9 mouse cellular contexts compared by ENCODE assay signal in the genomic region with DNA sequence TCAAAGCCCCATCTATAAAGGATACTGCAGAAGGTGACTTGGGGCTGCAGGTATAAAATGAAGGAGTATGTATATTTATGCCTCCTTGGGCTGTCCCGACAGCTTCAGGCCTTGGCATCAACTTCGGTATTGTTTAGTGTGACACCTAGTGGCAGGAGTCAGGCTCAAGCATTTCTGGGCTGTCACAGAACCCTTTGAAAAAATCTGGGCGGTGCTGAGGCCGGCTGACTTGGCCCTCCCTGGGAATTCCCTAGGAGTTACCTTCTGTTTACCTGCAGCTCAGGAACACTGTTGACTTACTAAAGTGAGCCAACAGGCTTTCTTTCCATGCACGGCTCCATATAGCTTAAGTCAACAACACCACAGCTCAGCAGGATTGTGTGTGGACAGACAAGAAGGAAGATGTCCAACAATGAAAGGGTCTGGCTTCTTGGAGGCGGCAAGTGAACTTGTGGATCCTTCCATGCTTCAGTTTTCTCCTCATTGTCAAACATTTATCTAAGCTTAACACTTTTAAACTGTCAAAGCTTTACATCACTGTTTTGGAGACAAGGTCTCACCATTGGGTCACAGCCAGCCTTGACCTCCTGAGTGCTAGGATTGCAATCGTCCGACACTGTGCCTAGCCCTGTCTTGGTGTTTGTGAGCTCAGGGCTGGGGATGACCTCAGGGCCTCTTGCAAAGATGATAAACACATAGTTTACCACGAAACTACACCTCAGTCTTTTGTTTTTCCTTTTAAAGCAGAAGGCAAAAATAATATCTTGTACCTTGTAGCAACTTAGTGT. TPM values are rescaled to one million over a fixed set of nuclear protein-coding genes. Genes with fewer than 3 reads are reported as not detected.
DNase-seq lines count a peak whose midpoint lies in the region; ATAC-seq and TF ChIP-seq lines count a peak whose summit lies in the region.
"Had no signal": no experiment of that assay in that cellular context is flagged by ENCODE, and none has a peak within 500 bp of the region (broad histone marks: within the 10 kb centered on the region; RNA-seq: fewer than 3 reads in every experiment).

No protein-coding gene starts in this region.

- H3K4me3 ChIP-seq in intestine, postnatal 0 days (ENCODE audit: low read depth, low read length), result no peak overlapping the region
- no peak overlapping the region for H3K4me3 ChIP-seq in intestine, embryonic 16.5 days (ENCODE audit: low read length)
- no peak overlapping the region for H3K4me3 ChIP-seq in ES-Bruce4 (ENCODE audit: low read depth, low read length)
- H3K4me3 ChIP-seq: embryonic facial prominence, embryonic 13.5 days had no signal

- H3K9ac ChIP-seq in intestine, postnatal 0 days (ENCODE audit: low read depth, low read length), result no peak overlapping the region
- no peak overlapping the region for H3K9ac ChIP-seq in intestine, embryonic 16.5 days (ENCODE audit: low read depth, low read length)
- H3K9ac ChIP-seq in ES-Bruce4 (ENCODE audit: low read depth, poor library complexity, severe bottlenecking), result no peak overlapping the region
- H3K9ac ChIP-seq: embryonic facial prominence, embryonic 13.5 days had no signal

- H3K27ac ChIP-seq in intestine, postnatal 0 days (ENCODE audit: low read depth, low read length), result no peak overlapping the region
- no peak overlapping the region for H3K27ac ChIP-seq in intestine, embryonic 16.5 days (ENCODE audit: low read length)
- H3K27ac ChIP-seq in ES-Bruce4 (ENCODE audit: insufficient read depth, low read length), result peak overlapping the region; percentile 84
- H3K27ac ChIP-seq: embryonic facial prominence, embryonic 13.5 days had no signal

- H3K36me3 ChIP-seq in intestine, postnatal 0 days (ENCODE audit: control insufficient read depth, insufficient read depth), result peaks cover 8% of the 10 kb centered on the region
- peaks cover 4% of the 10 kb centered on the region for H3K36me3 ChIP-seq in intestine, embryonic 16.5 days (ENCODE audit: control insufficient read depth, insufficient read depth, low read length)
- peaks cover 6% of the 10 kb centered on the region for H3K36me3 ChIP-seq in ES-Bruce4 (ENCODE audit: control insufficient read depth, insufficient read depth, low read length, poor library complexity, severe bottlenecking)

- H3K9me3 ChIP-seq in intestine, postnatal 0 days (ENCODE audit: control insufficient read depth), result no peaks in the 10 kb centered on the region
- no peaks in the 10 kb centered on the region for H3K9me3 ChIP-seq in intestine, embryonic 16.5 days (ENCODE audit: control insufficient read depth, low read length)
- no peaks in the 10 kb centered on the region for H3K9me3 ChIP-seq in ES-Bruce4 (replicated peaks; ENCODE audit: control insufficient read depth, insufficient read depth, low read length, poor library complexity, severe bottlenecking)
- H3K9me3 ChIP-seq: embryonic facial prominence, embryonic 13.5 days had no signal

- no peaks in the 10 kb centered on the region for H3K4me1 ChIP-seq in intestine, postnatal 0 days (replicated peaks; ENCODE audit: control insufficient read depth, insufficient read depth, low read length)
- H3K4me1 ChIP-seq in intestine, embryonic 16.5 days (ENCODE audit: control insufficient read depth, insufficient read depth, low read length), result peaks cover 17% of the 10 kb centered on the region
- peaks cover 12% of the 10 kb centered on the region for H3K4me1 ChIP-seq in ES-Bruce4 (ENCODE audit: control insufficient read depth, insufficient read depth, low read length)

- peak; percentile 70 for DNase-seq in c-Kit-positive CD71-negative TER-119-negative erythroid progenitor cells, embryonic 14.5 days (ENCODE audit: low read depth)
- DNase-seq in frontal cortex, postnatal 36 days (ENCODE audit: low spot score in 2 of 2), result peak; percentile 39 to 59
- DNase-seq in layer of hippocampus, adult 8-10 months (ENCODE audit: low spot score in 2 of 2), result peak; percentile 35 to 56
- peak; percentile 61 for DNase-seq in testis, postnatal 10 days (ENCODE audit: low spot score)

- H3K4me2 ChIP-seq in intestine, postnatal 0 days (replicated peaks; ENCODE audit: low read depth), result no peak overlapping the region
- no peak overlapping the region for H3K4me2 ChIP-seq in intestine, embryonic 16.5 days (ENCODE audit: low read depth, low read length)
- H3K4me2 ChIP-seq: embryonic facial prominence, embryonic 13.5 days had no signal

- WGBS in intestine, postnatal 0 days, result 31% methylated on average over 9 of the region's 9 CpGs
- WGBS in intestine, embryonic 16.5 days, result 31% methylated on average over 9 of the region's 9 CpGs

- H3K27me3 ChIP-seq in intestine, postnatal 0 days (replicated peaks; ENCODE audit: control insufficient read depth, insufficient read depth, low read length), result no peaks in the 10 kb centered on the region
- no peaks in the 10 kb centered on the region for H3K27me3 ChIP-seq in intestine, embryonic 16.5 days (replicated peaks; ENCODE audit: control insufficient read depth, insufficient read depth, low read length)
- H3K27me3 ChIP-seq in ES-Bruce4 (ENCODE audit: control insufficient read depth, insufficient read depth, low read length, poor library complexity, severe bottlenecking), result no peaks in the 10 kb centered on the region
- H3K27me3 ChIP-seq: embryonic facial prominence, embryonic 13.5 days had no signal

- TF ChIP-seq POLR2A in ES-Bruce4 (IDR thresholded peaks at IDR 0.05; ENCODE audit: insufficient read depth, low read length), result no peak

- ATAC-seq in intestine, postnatal 0 days, result peak; percentile 4; the same call in 1 of the 2 replicates
- no peak for ATAC-seq in intestine, embryonic 16.5 days
- ATAC-seq in megakaryocyte-erythroid progenitor cell, adult 5-6 weeks (replicated peaks; ENCODE audit: low FRiP score, low TSS enrichment, poor library complexity, severe bottlenecking), result peak; percentile 43; the same call in 1 of the 2 replicates

- TF ChIP-seq EP300 in ES-Bruce4 (IDR thresholded peaks at IDR 0.05; ENCODE audit: insufficient read depth, low read depth, low read length), result no peak

- peak; percentile 88 for TF ChIP-seq CTCF in intestine, postnatal 0 days (IDR thresholded peaks at IDR 0.05; ENCODE audit: low read depth)
- peak; percentile 66 for TF ChIP-seq CTCF in ES-Bruce4 (IDR thresholded peaks at IDR 0.05; ENCODE audit: low read depth, low read length)

RNA-seq across cellular contexts. Expression of a gene that starts 2.9 kb away (rescaled TPM):
- polyA plus RNA-seq in intestine, postnatal 0 days (2015; fragmentation: Nextera tagmentation; extraction: Ambion mirVana), result 47.1 and 49.7 TPM in 2 replicates
- 75.5 and 83.8 TPM in 2 replicates for polyA plus RNA-seq in intestine, embryonic 16.5 days (2015; fragmentation: Nextera tagmentation; extraction: Ambion mirVana)
- polyA plus RNA-seq in ES-Bruce4 (2011; ENCODE audit: insufficient read depth, insufficient read length, low read depth, missing spikeins), result 40.9 and 45.3 TPM in 2 replicates
- total RNA-seq in layer of hippocampus, adult 8-10 months (2022), result 10 to 100 TPM; 23.8 to 46.1 (median 33.3) TPM
- total RNA-seq in megakaryocyte-erythroid progenitor cell, adult 5-6 weeks (2014; fragmentation: Nextera tagmentation), result 13.8 and 29.4 TPM in 2 replicates
- 71.6 and 81.5 TPM in 2 replicates for total RNA-seq in megakaryocyte-erythroid progenitor cell, adult 5-6 weeks (2017)
